Mouse (Mus musculus) forebrain, embryonic 13.5 days (tissue): ENCODE measurements around the gene Rai14. TPM values are rescaled to one million over a fixed set of nuclear protein-coding genes. Genes with fewer than 3 reads are reported as not detected.

ENCODE experiments used
- ATAC-seq: fragments of 200-750 bp; cut with Nextera tagmentation; 2 replicates; pipeline ENCODE4 v1.8.0; 2017
- H3K27ac ChIP-seq: fragments of 300-500 bp; sonication (generic); 2 replicates; pipeline ENCODE4 v1.5.1; 2015; ENCODE audit warnings: inconsistent platforms, mild to moderate bottlenecking, moderate library complexity
- H3K27me3 ChIP-seq: fragments of 300-500 bp; sonication (generic); 2 replicates; pipeline ENCODE4 v1.6.1; 2015; ENCODE audit warnings: mild to moderate bottlenecking, inconsistent platforms
- H3K36me3 ChIP-seq: fragments of 300-500 bp; sonication (generic); 2 replicates; pipeline ENCODE4 v1.6.1; 2015; ENCODE audit warnings: mild to moderate bottlenecking, inconsistent platforms; ENCODE audit not compliant: poor library complexity, severe bottlenecking
- H3K4me1 ChIP-seq: fragments of 300-500 bp; sonication (generic); 2 replicates; pipeline ENCODE4 v1.6.1; 2015; ENCODE audit warnings: inconsistent platforms
- H3K4me2 ChIP-seq: fragments of 300-500 bp; sonication (generic); 2 replicates; pipeline ENCODE4 v1.6.1; 2015; ENCODE audit warnings: inconsistent platforms, mild to moderate bottlenecking, moderate library complexity
- H3K4me3 ChIP-seq: fragments of 300-500 bp; sonication (generic); 2 replicates; pipeline ENCODE4 v1.5.1; 2015; ENCODE audit warnings: mild to moderate bottlenecking, inconsistent platforms
- H3K9ac ChIP-seq: fragments of 300-500 bp; sonication (generic); 2 replicates; pipeline ENCODE4 v1.6.1; 2015; ENCODE audit warnings: mild to moderate bottlenecking, inconsistent platforms
- H3K9me3 ChIP-seq: fragments of 300-500 bp; sonication (generic); replicated peaks from 2 replicates; pipeline ENCODE4 v1.6.1; 2016; ENCODE audit warnings: inconsistent platforms
- WGBS: fragments of 180-500 bp; shearing (Covaris S2); methylation state at CpG from one replicate; pipeline ENCODE4 v1.1.7; 2015; 5-methylcytosine and 5-hydroxymethylcytosine counted together
- polyA plus RNA-seq: library from polyadenylated mRNA; unstranded; fragments of >200 nt; fragmentation: Nextera tagmentation; extraction: Ambion mirVana; gene quantifications from 2 replicates; pipeline ENCODE4 v1.2.1, GENCODE M21; 2015

The Rai14 gene
- polyA plus RNA-seq, 1 experiment from 2014 or later, result 43.7 TPM

DNA sequence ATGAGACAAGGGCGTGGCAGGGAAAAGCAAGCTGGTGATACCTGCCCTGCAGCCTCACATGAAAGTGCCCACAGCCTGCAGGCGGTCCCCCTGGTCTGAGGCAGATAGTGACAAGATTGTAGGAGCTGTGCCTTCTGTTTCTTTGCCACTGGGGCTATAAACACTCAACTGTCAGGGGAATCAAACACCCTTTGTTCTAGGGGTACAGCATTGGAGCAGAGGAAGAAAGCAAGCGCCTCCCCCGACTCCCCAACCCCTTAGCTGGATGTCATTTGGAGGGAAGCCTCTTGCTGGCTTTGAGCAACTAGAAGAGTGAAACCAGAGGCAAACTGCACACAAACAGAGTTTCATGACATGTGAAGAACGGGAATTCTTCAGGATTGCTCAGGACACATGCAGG, 8.7 kb downstream of the Rai14 start:
- H3K27ac ChIP-seq, result no peak overlapping the region
- no peak for ATAC-seq
- H3K9me3 ChIP-seq, result no peaks in the 10 kb centered on the region; the same call in 1 of the 2 replicates
- no peak overlapping the region for H3K4me3 ChIP-seq
- WGBS, result 71% methylated on average over 5 of the region's 5 CpGs
- H3K9ac ChIP-seq, result no peak overlapping the region
- peaks cover 11% of the 10 kb centered on the region; the same call in 1 of the 2 replicates for H3K4me1 ChIP-seq
- H3K4me2 ChIP-seq, result no peak overlapping the region
- H3K27me3 ChIP-seq, result no peaks in the 10 kb centered on the region
- peaks cover 15% of the 10 kb centered on the region for H3K36me3 ChIP-seq

DNA sequence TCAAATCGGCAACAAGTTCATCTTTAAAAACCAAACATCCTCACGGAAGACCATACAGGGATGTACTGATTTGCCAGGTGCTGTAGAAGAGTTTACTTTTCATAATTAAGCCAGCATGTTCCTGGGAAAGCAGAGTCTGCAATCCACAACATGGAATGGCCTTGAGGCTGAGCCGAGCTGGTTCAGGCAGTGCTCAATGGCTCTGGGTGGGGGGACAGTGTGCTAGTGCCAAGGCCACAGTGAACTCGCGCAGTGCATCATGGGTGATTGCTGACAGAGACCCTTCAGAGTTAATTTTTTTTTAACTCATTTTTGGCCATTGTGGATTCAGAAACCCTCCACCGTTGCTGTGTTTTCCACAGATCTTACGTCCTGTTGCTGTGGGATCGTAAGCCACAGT, 10.1 kb downstream of the Rai14 start:
- 91% methylated on average over 8 of the region's 8 CpGs for WGBS
- Histone ChIP-seq H3K36me3 (peaks cover 12% of the 10 kb centered on the region), H3K4me2 (no peak overlapping the region), H3K27me3 (no peaks in the 10 kb centered on the region), H3K9me3 (no peaks in the 10 kb centered on the region; the same call in 1 of the 2 replicates), H3K4me1 (peaks cover 11% of the 10 kb centered on the region; the same call in 1 of the 2 replicates), H3K4me3 (no peak overlapping the region), H3K27ac (no peak overlapping the region), H3K9ac (no peak overlapping the region)
- no peak for ATAC-seq

DNA sequence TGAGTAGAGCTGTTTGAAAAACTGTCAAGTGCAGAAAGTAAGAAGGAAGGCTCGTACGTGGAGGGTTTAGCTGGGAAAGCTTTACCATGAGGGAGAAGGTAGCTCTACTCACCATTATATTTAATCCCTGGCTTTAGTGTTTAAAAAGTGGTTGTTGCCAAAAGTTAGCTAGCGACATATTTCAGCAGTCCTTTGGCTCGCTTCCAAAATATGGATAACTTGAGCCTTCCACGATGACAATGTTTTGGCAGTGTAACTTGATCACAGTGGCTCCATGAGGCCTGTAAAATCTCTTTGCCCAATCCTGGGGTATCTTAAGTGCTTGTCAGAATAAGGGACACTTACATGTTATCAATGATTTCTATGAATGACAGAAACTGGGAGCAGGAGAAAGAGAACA, 12.9 kb downstream of the Rai14 start:
- no peak overlapping the region for H3K27ac ChIP-seq
- 87% methylated on average over 5 of the region's 5 CpGs for WGBS
- H3K4me3 ChIP-seq, result no peak overlapping the region
- H3K36me3 ChIP-seq, result no peaks in the 10 kb centered on the region
- no peak overlapping the region for H3K4me2 ChIP-seq
- H3K9ac ChIP-seq, result no peak overlapping the region
- peaks cover 15% of the 10 kb centered on the region for H3K4me1 ChIP-seq
- H3K9me3 ChIP-seq, result no peaks in the 10 kb centered on the region
- H3K27me3 ChIP-seq, result no peaks in the 10 kb centered on the region
- ATAC-seq, result no peak

GRCm38 (mm10) chr15:10700891-10701466, 13.4 kb downstream of the Rai14 start:
- no peak overlapping the region for H3K9ac ChIP-seq
- H3K27me3 ChIP-seq, result no peaks in the 10 kb centered on the region
- 92% methylated on average over 9 of the region's 9 CpGs for WGBS
- no peak overlapping the region for H3K4me3 ChIP-seq
- no peaks in the 10 kb centered on the region for H3K36me3 ChIP-seq
- no peak overlapping the region for H3K4me2 ChIP-seq
- ATAC-seq, result no peak
- no peaks in the 10 kb centered on the region for H3K9me3 ChIP-seq
- H3K4me1 ChIP-seq, result peaks cover 20% of the 10 kb centered on the region
- no peak overlapping the region for H3K27ac ChIP-seq

GRCm38 (mm10) chr15:10696478-10697234, 17.8 kb downstream of the Rai14 start:
- H3K9me3 ChIP-seq, result no peaks in the 10 kb centered on the region
- H3K27ac ChIP-seq, result no peak overlapping the region
- peak; percentile 48; the same call in 1 of the 2 replicates for ATAC-seq

GRCm38 (mm10) chr15:10692627-10693026, 21.8 kb downstream of the Rai14 start:
- Histone ChIP-seq H3K4me3 (no peak overlapping the region), H3K27ac (0 out of 2 replicates have a peak overlapping the region, but pooled peaks have one; percentile 12), H3K9me3 (no peaks in the 10 kb centered on the region), H3K36me3 (peaks cover 23% of the 10 kb centered on the region), H3K4me2 (no peak overlapping the region), H3K9ac (no peak overlapping the region), H3K4me1 (peaks cover 53% of the 10 kb centered on the region), H3K27me3 (no peaks in the 10 kb centered on the region)
- 52% methylated on average over 4 of the region's 4 CpGs for WGBS
- peak; percentile 30; the same call in 1 of the 2 replicates for ATAC-seq

More at GRCm38 (mm10) chr15:10696478-10697234, 17.8 kb downstream of the Rai14 start:
- 81% methylated on average over 8 of the region's 8 CpGs for whole genome bisulfite sequencing
- H3K4me2 ChIP-seq, result no peak overlapping the region
- peaks cover 41% of the 10 kb centered on the region for H3K4me1 ChIP-seq
- no peak overlapping the region for H3K4me3 ChIP-seq
- H3K36me3 ChIP-seq, result no peaks in the 10 kb centered on the region
- H3K9ac ChIP-seq, result no peak overlapping the region
- no peaks in the 10 kb centered on the region for H3K27me3 ChIP-seq

DNA sequence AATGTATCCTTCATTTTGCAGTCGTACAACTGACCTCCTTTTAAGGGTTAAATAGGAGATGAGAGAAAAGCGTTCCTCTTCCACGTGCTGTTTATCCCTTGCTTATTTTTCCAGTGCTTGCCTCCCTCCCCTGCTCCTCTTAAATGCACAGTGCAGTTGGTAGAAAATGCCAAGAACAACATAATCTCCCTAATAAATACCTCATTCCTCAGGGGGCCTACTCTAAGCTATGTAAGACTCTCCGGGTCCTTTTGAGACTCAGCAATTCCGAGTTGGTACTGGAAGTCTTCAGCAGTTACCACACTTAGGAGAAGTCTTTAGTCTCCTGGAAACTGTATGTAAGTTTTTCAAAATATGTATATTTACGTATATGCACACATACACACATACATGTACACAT, 22.9 kb downstream of the Rai14 start:
- Histone ChIP-seq H3K4me1 (peaks cover 48% of the 10 kb centered on the region), H3K36me3 (peaks cover 26% of the 10 kb centered on the region), H3K9me3 (no peaks in the 10 kb centered on the region), H3K9ac (no peak overlapping the region), H3K27ac (no peak overlapping the region), H3K4me2 (no peak overlapping the region), H3K4me3 (no peak overlapping the region), H3K27me3 (no peaks in the 10 kb centered on the region)
- 48% methylated on average over 6 of the region's 6 CpGs for WGBS
- no peak for ATAC-seq

DNA sequence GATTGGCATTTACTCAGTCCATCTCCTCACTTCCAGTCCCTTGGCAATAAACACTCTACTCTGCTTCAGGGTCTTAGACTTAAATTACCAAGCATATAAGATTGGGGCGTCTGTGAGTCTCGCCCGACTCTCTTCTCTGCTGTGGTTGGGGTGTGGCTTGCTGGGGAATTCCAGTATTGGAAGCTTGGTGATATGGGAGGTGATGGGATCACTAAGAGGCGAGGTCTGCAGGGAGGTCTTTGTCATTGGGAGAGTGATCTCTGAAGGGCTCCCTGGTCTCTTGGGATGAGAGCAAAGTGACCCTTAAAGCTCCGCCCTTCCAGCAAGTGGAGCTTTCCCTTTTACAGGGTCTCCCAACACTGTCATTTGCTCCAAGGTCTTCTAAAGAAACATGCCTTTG, 23.5 kb downstream of the Rai14 start:
- ATAC-seq, result no peak

DNA sequence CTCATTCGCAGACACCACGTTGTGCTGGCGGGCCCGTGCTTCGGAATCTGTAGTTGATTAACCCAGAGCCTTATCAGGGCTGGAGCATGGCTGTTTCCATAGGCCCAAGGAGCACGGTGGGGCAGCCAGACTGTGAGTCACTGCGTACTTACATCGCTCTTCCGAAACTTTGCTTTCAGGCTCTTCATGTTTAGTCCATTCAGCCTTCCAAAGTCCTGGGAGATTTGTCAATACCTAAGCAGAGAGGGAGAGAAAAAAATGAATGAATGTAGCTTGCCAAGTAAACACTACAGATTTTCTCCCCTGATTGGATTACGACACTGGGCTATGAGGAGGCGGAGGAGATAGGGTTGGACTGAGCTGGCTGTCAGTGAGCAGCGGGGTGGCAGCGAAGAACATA, 24.2 kb downstream of the Rai14 start:
- no peak overlapping the region for H3K27ac ChIP-seq
- H3K36me3 ChIP-seq, result peaks cover 30% of the 10 kb centered on the region
- H3K9ac ChIP-seq, result no peak overlapping the region
- no peak overlapping the region for H3K4me2 ChIP-seq
- 82% methylated on average over 13 of the region's 13 CpGs for WGBS
- H3K4me1 ChIP-seq, result peaks cover 41% of the 10 kb centered on the region
- H3K27me3 ChIP-seq, result no peaks in the 10 kb centered on the region
- no peaks in the 10 kb centered on the region for H3K9me3 ChIP-seq
- no peak overlapping the region for H3K4me3 ChIP-seq
- ATAC-seq, result no peak

More for the DNA sequence above, 23.5 kb downstream of the Rai14 start:
- H3K9me3 ChIP-seq, result no peaks in the 10 kb centered on the region
- WGBS, result 93% methylated on average over 5 of the region's 5 CpGs
- H3K9ac ChIP-seq, result no peak overlapping the region
- H3K4me1 ChIP-seq, result peaks cover 44% of the 10 kb centered on the region
- H3K4me2 ChIP-seq, result no peak overlapping the region
- peaks cover 30% of the 10 kb centered on the region for H3K36me3 ChIP-seq
- no peak overlapping the region for H3K27ac ChIP-seq
- no peak overlapping the region for H3K4me3 ChIP-seq
- H3K27me3 ChIP-seq, result no peaks in the 10 kb centered on the region

- Histone ChIP-seq H3K27me3 (no peaks in the 10 kb centered on the region), H3K4me1 (peaks cover 43% of the 10 kb centered on the region), H3K9ac (no peak overlapping the region), H3K27ac (no peak overlapping the region), H3K4me3 (no peak overlapping the region), H3K36me3 (peaks cover 30% of the 10 kb centered on the region), H3K4me2 (no peak overlapping the region), H3K9me3 (no peaks in the 10 kb centered on the region)
- no peak for ATAC-seq
- WGBS, result 93% methylated on average over 11 of the region's 11 CpGs
These were observed 25.1 kb downstream of the Rai14 start for GRCm38 (mm10) chr15:10689304-10689703.

- H3K27ac ChIP-seq, result no peak overlapping the region
- H3K4me2 ChIP-seq, result no peak overlapping the region
- no peaks in the 10 kb centered on the region for H3K9me3 ChIP-seq
- H3K27me3 ChIP-seq, result no peaks in the 10 kb centered on the region
- ATAC-seq, result no peak; the same call in 1 of the 2 replicates
- peaks cover 39% of the 10 kb centered on the region for H3K4me1 ChIP-seq
- no peak overlapping the region for H3K9ac ChIP-seq
- H3K36me3 ChIP-seq, result peaks cover 30% of the 10 kb centered on the region
- 79% methylated on average over 5 of the region's 5 CpGs for WGBS
- no peak overlapping the region for H3K4me3 ChIP-seq
These were observed 25.7 kb downstream of the Rai14 start for GRCm38 (mm10) chr15:10688686-10689085.

- Histone ChIP-seq H3K27ac (no peak overlapping the region), H3K4me2 (no peak overlapping the region), H3K9ac (no peak overlapping the region), H3K36me3 (peaks cover 30% of the 10 kb centered on the region), H3K9me3 (no peaks in the 10 kb centered on the region), H3K4me3 (no peak overlapping the region), H3K4me1 (peaks cover 27% of the 10 kb centered on the region), H3K27me3 (no peaks in the 10 kb centered on the region)
- no peak for ATAC-seq
- 44% methylated on average over 7 of the region's 7 CpGs for WGBS
These were observed 27.1 kb downstream of the Rai14 start for GRCm38 (mm10) chr15:10687365-10687764.
